Mouse (Mus musculus) kidney, embryonic 14.5 days (tissue): ENCODE measurements around the gene Cyp27a1. TPM values are rescaled to one million over a fixed set of nuclear protein-coding genes. Genes with fewer than 3 reads are reported as not detected.

Experiments used
- ATAC-seq: fragments of 200-750 bp; cut with Nextera tagmentation; 2 replicates; pipeline ENCODE4 v1.8.0; 2017; ENCODE audit warnings: moderate number of reproducible peaks, mild to moderate bottlenecking, moderate TSS enrichment, moderate library complexity; ENCODE audit not compliant: low FRiP score, low TSS enrichment
- H3K27ac ChIP-seq: fragments of 300-500 bp; sonication (generic); 2 replicates; pipeline ENCODE4 v1.5.1; 2014; ENCODE audit warnings: low read depth, mild to moderate bottlenecking, low read length, moderate library complexity, mixed read lengths
- H3K27me3 ChIP-seq: fragments of 300-500 bp; sonication (generic); 2 replicates; pipeline ENCODE4 v1.6.1; 2014; ENCODE audit warnings: mild to moderate bottlenecking, low read length; ENCODE audit not compliant: control insufficient read depth, insufficient read depth
- H3K36me3 ChIP-seq: fragments of 300-500 bp; sonication (generic); 2 replicates; pipeline ENCODE4 v1.6.1; 2014; ENCODE audit warnings: low read length, mixed read lengths; ENCODE audit not compliant: control insufficient read depth, insufficient read depth
- H3K4me1 ChIP-seq: fragments of 300-500 bp; sonication (generic); 2 replicates; pipeline ENCODE4 v1.6.1; 2014; ENCODE audit warnings: low read length, mixed read lengths; ENCODE audit not compliant: control insufficient read depth, insufficient read depth
- H3K4me2 ChIP-seq: fragments of 300-500 bp; sonication (generic); replicated peaks from 2 replicates; pipeline ENCODE4 v1.6.1; 2014; ENCODE audit warnings: low read depth, mild to moderate bottlenecking, low read length
- H3K4me3 ChIP-seq: fragments of 300-500 bp; sonication (generic); 2 replicates; pipeline ENCODE4 v1.5.1; 2014; ENCODE audit warnings: mild to moderate bottlenecking, low read length
- H3K9ac ChIP-seq: fragments of 300-500 bp; sonication (generic); 2 replicates; pipeline ENCODE4 v1.6.1; 2014; ENCODE audit warnings: low read depth, mild to moderate bottlenecking, low read length, moderate library complexity
- H3K9me3 ChIP-seq: fragments of 300-500 bp; sonication (generic); 2 replicates; pipeline ENCODE4 v1.6.1; 2016; ENCODE audit warnings: low read length; ENCODE audit not compliant: control insufficient read depth
- WGBS: fragments of 180-500 bp; shearing (Covaris S2); extraction: QIAGEN DNeasy Blood & Tissue Kit; methylation state at CpG from one replicate; pipeline ENCODE4 v1.1.7; 2014; 5-methylcytosine and 5-hydroxymethylcytosine counted together
- polyA plus RNA-seq: library from polyadenylated mRNA; unstranded; fragments of >200 nt; fragmentation: Nextera tagmentation; extraction: Ambion mirVana; gene quantifications from 2 replicates; pipeline ENCODE4 v1.2.1, GENCODE M21; 2014

Gene Cyp27a1
- polyA plus RNA-seq, 1 experiment from 2014 or later = 8.1 TPM

GRCm38 (mm10) chr1:74752150-74752549, 38.8 kb downstream of the Cyp27a1 start:
- peaks cover 3% of the 10 kb centered on the region; the same call in 1 of the 2 replicates for H3K27me3 ChIP-seq
- peaks cover 10% of the 10 kb centered on the region for H3K4me1 ChIP-seq
- no peak overlapping the region for H3K4me2 ChIP-seq
- H3K4me3 ChIP-seq = no peak overlapping the region
- ATAC-seq = no peak
- H3K9ac ChIP-seq = no peak overlapping the region
- H3K36me3 ChIP-seq = no peaks in the 10 kb centered on the region
- no peak overlapping the region for H3K27ac ChIP-seq
- no peaks in the 10 kb centered on the region for H3K9me3 ChIP-seq
- 83% methylated on average over 8 of the region's 8 CpGs for WGBS

GRCm38 (mm10) chr1:74752833-74753232, 39.5 kb downstream of the Cyp27a1 start:
- H3K36me3 ChIP-seq = no peaks in the 10 kb centered on the region
- 100% methylated on average over 3 of the region's 3 CpGs for WGBS
- no peak overlapping the region for H3K4me3 ChIP-seq
- no peak overlapping the region for H3K9ac ChIP-seq
- ATAC-seq = no peak
- H3K4me2 ChIP-seq = no peak overlapping the region
- peaks cover 10% of the 10 kb centered on the region for H3K4me1 ChIP-seq
- no peaks in the 10 kb centered on the region for H3K27me3 ChIP-seq
- H3K27ac ChIP-seq = no peak overlapping the region
- H3K9me3 ChIP-seq = no peaks in the 10 kb centered on the region

- no peak overlapping the region for H3K9ac ChIP-seq
- no peaks in the 10 kb centered on the region for H3K27me3 ChIP-seq
- H3K4me3 ChIP-seq = no peak overlapping the region
- H3K4me1 ChIP-seq = peaks cover 9% of the 10 kb centered on the region
- H3K36me3 ChIP-seq = no peaks in the 10 kb centered on the region
- 75% methylated on average over 8 of the region's 8 CpGs for WGBS
- no peak for ATAC-seq
- H3K4me2 ChIP-seq = no peak overlapping the region
- no peak overlapping the region for H3K27ac ChIP-seq
- no peaks in the 10 kb centered on the region for H3K9me3 ChIP-seq
Measured at GRCm38 (mm10) chr1:74753266-74753974, 40.0 kb downstream of the Cyp27a1 start.

- no peaks in the 10 kb centered on the region for H3K9me3 ChIP-seq
- H3K9ac ChIP-seq = no peak overlapping the region
- 34% methylated on average over 5 of the region's 5 CpGs for WGBS
- no peak overlapping the region for H3K4me3 ChIP-seq
- ATAC-seq = peak; percentile 44; the same call in 1 of the 2 replicates
- H3K27me3 ChIP-seq = no peaks in the 10 kb centered on the region
- peaks cover 7% of the 10 kb centered on the region for H3K4me1 ChIP-seq
- no peaks in the 10 kb centered on the region for H3K36me3 ChIP-seq
- no peak overlapping the region for H3K4me2 ChIP-seq
- H3K27ac ChIP-seq = no peak overlapping the region
Measured at GRCm38 (mm10) chr1:74754175-74754785, 40.9 kb downstream of the Cyp27a1 start.

GRCm38 (mm10) chr1:74759773-74760172, 46.4 kb downstream of the Cyp27a1 start:
- WGBS = 23% methylated on average over 4 of the region's 4 CpGs
- no peak overlapping the region for H3K4me2 ChIP-seq
- H3K4me3 ChIP-seq = no peak overlapping the region
- no peak overlapping the region for H3K9ac ChIP-seq
- no peaks in the 10 kb centered on the region for H3K36me3 ChIP-seq
- H3K27ac ChIP-seq = no peak overlapping the region
- no peaks in the 10 kb centered on the region for H3K9me3 ChIP-seq
- H3K4me1 ChIP-seq = 0 out of 2 replicates have a peak, but pooled peaks cover under 1% of the 10 kb centered on the region
- peaks cover 7% of the 10 kb centered on the region for H3K27me3 ChIP-seq
- no peak for ATAC-seq

- H3K9ac ChIP-seq = no peak overlapping the region
- no peak overlapping the region for H3K27ac ChIP-seq
- H3K4me3 ChIP-seq = no peak overlapping the region
- peaks cover 10% of the 10 kb centered on the region for H3K27me3 ChIP-seq
- H3K9me3 ChIP-seq = no peaks in the 10 kb centered on the region
- no peak overlapping the region for H3K4me2 ChIP-seq
- H3K4me1 ChIP-seq = no peaks in the 10 kb centered on the region
- no peak for ATAC-seq
- 4% methylated on average over 6 of the region's 6 CpGs for WGBS
- no peaks in the 10 kb centered on the region for H3K36me3 ChIP-seq
Measured at GRCm38 (mm10) chr1:74763081-74763480, 49.7 kb downstream of the Cyp27a1 start.

- Histone ChIP-seq H3K4me2 (peak overlapping the region; percentile 86), H3K27ac (no peak overlapping the region), H3K4me1 (peaks cover 24% of the 10 kb centered on the region), H3K27me3 (peaks cover 48% of the 10 kb centered on the region), H3K36me3 (no peaks in the 10 kb centered on the region), H3K4me3 (peak overlapping the region; percentile 50), H3K9me3 (no peaks in the 10 kb centered on the region), H3K9ac (peak overlapping the region; percentile 24)
- WGBS = under 1% methylated on average over 35 of the region's 35 CpGs
- peak; percentile 18; the same call in 1 of the 2 replicates for ATAC-seq
Measured at GRCm38 (mm10) chr1:74770727-74771466, 57.5 kb downstream of the Cyp27a1 start.

- Histone ChIP-seq H3K4me3 (peak overlapping the region; percentile 50), H3K27ac (no peak overlapping the region), H3K36me3 (no peaks in the 10 kb centered on the region), H3K4me1 (peaks cover 24% of the 10 kb centered on the region), H3K9ac (peak overlapping the region; percentile 50; the same call in 1 of the 2 replicates), H3K27me3 (peaks cover 48% of the 10 kb centered on the region), H3K9me3 (no peaks in the 10 kb centered on the region), H3K4me2 (peak overlapping the region; percentile 86)
- under 1% methylated on average over 26 of the region's 26 CpGs for WGBS
- ATAC-seq = peak; percentile 34; the same call in 1 of the 2 replicates
Measured at GRCm38 (mm10) chr1:74771467-74771844, 58.1 kb downstream of the Cyp27a1 start.

- H3K4me2 ChIP-seq = peak within 1 kb of the TSS; percentile 86
- WGBS = no CpG with 5 or more reads among the region's 8 CpGs
- H3K9me3 ChIP-seq = no peaks in the 10 kb centered on the region
- H3K9ac ChIP-seq = peak within 1 kb of the TSS; percentile 50
- H3K4me1 ChIP-seq = peaks cover 24% of the 10 kb centered on the region
- H3K36me3 ChIP-seq = no peaks in the 10 kb centered on the region
- ATAC-seq = no peak
- H3K27me3 ChIP-seq = peaks cover 48% of the 10 kb centered on the region
- no peak within 1 kb of the TSS for H3K27ac ChIP-seq
- peak within 1 kb of the TSS; percentile 50 for H3K4me3 ChIP-seq
Measured at GRCm38 (mm10) chr1:74771845-74771930, 58.3 kb downstream of the Cyp27a1 start, which contains the start of gene Wnt6. Wnt6 (plus strand) TSS chr1:74771892.
